Mouse (Mus musculus): ENCODE results near the gene Atp8a2. TPM values are rescaled to one million over a fixed set of nuclear protein-coding genes. Genes with fewer than 3 reads are reported as not detected.

Atp8a2 gene
- polyA plus RNA-seq, 1 experiment: 0.01 TPM

- TF ChIP-seq TCF12 (IDR thresholded peaks at IDR 0.05; ENCODE audit: insufficient read depth, poor library complexity, severe bottlenecking): no peak
- no peak for TF ChIP-seq POLR2AphosphoS2 (IDR thresholded peaks at IDR 0.05; ENCODE audit: insufficient read length, low read depth)
- TF ChIP-seq REST (IDR thresholded peaks at IDR 0.05; ENCODE audit: insufficient read depth, insufficient read length): no peak
- no peak for TF ChIP-seq E2F4 (IDR thresholded peaks at IDR 0.05; ENCODE audit: insufficient read depth)
- TF ChIP-seq USF1 (IDR thresholded peaks at IDR 0.05; ENCODE audit: low read depth): no peak
- TF ChIP-seq MYOD1 (IDR thresholded peaks at IDR 0.05; ENCODE audit: control insufficient read depth in 1 of 3, insufficient read length in 2 of 3, low read depth in 2 of 3): no peak
- TF ChIP-seq MYOG (IDR thresholded peaks at IDR 0.05; ENCODE audit: control insufficient read depth in 1 of 3, insufficient read depth in 1 of 3, insufficient read length in 2 of 3, low read depth in 2 of 3): no peak
- no peak for TF ChIP-seq SRF (IDR thresholded peaks at IDR 0.05; ENCODE audit: control insufficient read depth, insufficient read length, low read depth)
- no peak for TF ChIP-seq MAX (IDR thresholded peaks at IDR 0.05; ENCODE audit: low read depth)
- TF ChIP-seq POLR2A (IDR thresholded peaks at IDR 0.05; ENCODE audit: insufficient read length, low read depth): no peak
- no peak for TF ChIP-seq TCF3 (IDR thresholded peaks at IDR 0.05; ENCODE audit: insufficient read length, low read depth)
- TF ChIP-seq CEBPB (IDR thresholded peaks at IDR 0.05; ENCODE audit: insufficient read depth, poor library complexity, severe bottlenecking): no peak
- H3K27me3 ChIP-seq (ENCODE audit: control insufficient read depth, insufficient read depth, insufficient read length): no peaks in the 10 kb centered on the region
- H3K4me2 ChIP-seq (ENCODE audit: low read depth): no peak overlapping the region
- H3ac ChIP-seq (ENCODE audit: control insufficient read depth, insufficient read length): no peak overlapping the region
- no peaks in the 10 kb centered on the region for H3K79me2 ChIP-seq (ENCODE audit: control insufficient read depth, insufficient read depth)
- H3K4me3 ChIP-seq: no peak overlapping the region
- H3K36me3 ChIP-seq (ENCODE audit: control insufficient read depth, insufficient read depth): no peaks in the 10 kb centered on the region
These were observed 591.2 kb downstream of the Atp8a2 start for GRCm38 (mm10) chr14:59605671-59606353.

GRCm38 (mm10) chr14:59604002-59604645, 592.9 kb downstream of the Atp8a2 start:
- H3K36me3 ChIP-seq (ENCODE audit: control insufficient read depth, insufficient read depth): no peaks in the 10 kb centered on the region
- no peak overlapping the region for H3K4me2 ChIP-seq (ENCODE audit: low read depth)
- H3K4me3 ChIP-seq: no peak overlapping the region
- H3ac ChIP-seq (ENCODE audit: control insufficient read depth, insufficient read length): no peak overlapping the region
- no peak for TF ChIP-seq TCF12 (IDR thresholded peaks at IDR 0.05; ENCODE audit: insufficient read depth, poor library complexity, severe bottlenecking)
- no peaks in the 10 kb centered on the region for H3K27me3 ChIP-seq (ENCODE audit: control insufficient read depth, insufficient read depth, insufficient read length)
- no peaks in the 10 kb centered on the region for H3K79me2 ChIP-seq (ENCODE audit: control insufficient read depth, insufficient read depth)

- Histone ChIP-seq H3K36me3 (ENCODE audit: control insufficient read depth, insufficient read depth) (peaks cover 3% of the 10 kb centered on the region), H3ac (ENCODE audit: control insufficient read depth, insufficient read length) (peak overlapping the region; percentile 41), H3K4me3 (peak overlapping the region; percentile 96), H3K4me2 (ENCODE audit: low read depth) (peak overlapping the region; percentile 68), H3K79me2 (ENCODE audit: control insufficient read depth, insufficient read depth) (peaks cover 10% of the 10 kb centered on the region), H3K27me3 (ENCODE audit: control insufficient read depth, insufficient read depth, insufficient read length) (no peaks in the 10 kb centered on the region)
- no peak for TF ChIP-seq MYOG (IDR thresholded peaks at IDR 0.05; ENCODE audit: control insufficient read depth in 1 of 3, insufficient read depth in 1 of 3, insufficient read length in 2 of 3, low read depth in 2 of 3)
- no peak for TF ChIP-seq USF1 (IDR thresholded peaks at IDR 0.05; ENCODE audit: low read depth)
- TF ChIP-seq POLR2A (IDR thresholded peaks at IDR 0.05; ENCODE audit: insufficient read length, low read depth): no peak
- TF ChIP-seq TCF3 (IDR thresholded peaks at IDR 0.05; ENCODE audit: insufficient read length, low read depth): no peak
- no peak for TF ChIP-seq POLR2AphosphoS2 (IDR thresholded peaks at IDR 0.05; ENCODE audit: insufficient read length, low read depth)
- no peak for TF ChIP-seq REST (IDR thresholded peaks at IDR 0.05; ENCODE audit: insufficient read depth, insufficient read length)
- TF ChIP-seq MYOD1 (IDR thresholded peaks at IDR 0.05; ENCODE audit: control insufficient read depth in 1 of 3, insufficient read length in 2 of 3, low read depth in 2 of 3): no peak
- TF ChIP-seq TCF12 (IDR thresholded peaks at IDR 0.05; ENCODE audit: insufficient read depth, poor library complexity, severe bottlenecking): no peak
- no peak for TF ChIP-seq CEBPB (IDR thresholded peaks at IDR 0.05; ENCODE audit: insufficient read depth, poor library complexity, severe bottlenecking)
- no peak for TF ChIP-seq MAX (IDR thresholded peaks at IDR 0.05; ENCODE audit: low read depth)
- TF ChIP-seq E2F4 (IDR thresholded peaks at IDR 0.05; ENCODE audit: insufficient read depth): no peak
- TF ChIP-seq SRF (IDR thresholded peaks at IDR 0.05; ENCODE audit: control insufficient read depth, insufficient read length, low read depth): no peak
These were observed 598.7 kb downstream of the Atp8a2 start for GRCm38 (mm10) chr14:59598260-59598627.

- Histone ChIP-seq H3K4me2 (ENCODE audit: low read depth) (peak within 1 kb of the TSS; percentile 85), H3K4me3 (peak within 1 kb of the TSS; percentile 96), H3K36me3 (ENCODE audit: control insufficient read depth, insufficient read depth) (peaks cover 8% of the 10 kb centered on the region), H3K79me2 (ENCODE audit: control insufficient read depth, insufficient read depth) (peaks cover 10% of the 10 kb centered on the region), H3K27me3 (ENCODE audit: control insufficient read depth, insufficient read depth, insufficient read length) (no peaks in the 10 kb centered on the region), H3ac (ENCODE audit: control insufficient read depth, insufficient read length) (peak within 1 kb of the TSS; percentile 41)
- TF ChIP-seq POLR2A (IDR thresholded peaks at IDR 0.05; ENCODE audit: insufficient read length, low read depth) (peak; percentile 68), TCF3 (IDR thresholded peaks at IDR 0.05; ENCODE audit: insufficient read length, low read depth) (no peak), MAX (IDR thresholded peaks at IDR 0.05; ENCODE audit: low read depth) (no peak), SRF (IDR thresholded peaks at IDR 0.05; ENCODE audit: control insufficient read depth, insufficient read length, low read depth) (peak; percentile 74), MYOD1 (IDR thresholded peaks at IDR 0.05; ENCODE audit: control insufficient read depth in 1 of 3, insufficient read length in 2 of 3, low read depth in 2 of 3) (peak in 1 of 3 experiments; percentile 3), POLR2AphosphoS2 (IDR thresholded peaks at IDR 0.05; ENCODE audit: insufficient read length, low read depth) (peak; percentile 75)
These were observed 599.4 kb downstream of the Atp8a2 start, which contains the start of gene Cdadc1 for GRCm38 (mm10) chr14:59597398-59598259. Gene Cdadc1 (minus strand): TSS chr14:59597959.

Measured in myocyte (in vitro differentiated cells).